8 mouse cellular contexts compared by ENCODE assay signal in the genomic region with DNA sequence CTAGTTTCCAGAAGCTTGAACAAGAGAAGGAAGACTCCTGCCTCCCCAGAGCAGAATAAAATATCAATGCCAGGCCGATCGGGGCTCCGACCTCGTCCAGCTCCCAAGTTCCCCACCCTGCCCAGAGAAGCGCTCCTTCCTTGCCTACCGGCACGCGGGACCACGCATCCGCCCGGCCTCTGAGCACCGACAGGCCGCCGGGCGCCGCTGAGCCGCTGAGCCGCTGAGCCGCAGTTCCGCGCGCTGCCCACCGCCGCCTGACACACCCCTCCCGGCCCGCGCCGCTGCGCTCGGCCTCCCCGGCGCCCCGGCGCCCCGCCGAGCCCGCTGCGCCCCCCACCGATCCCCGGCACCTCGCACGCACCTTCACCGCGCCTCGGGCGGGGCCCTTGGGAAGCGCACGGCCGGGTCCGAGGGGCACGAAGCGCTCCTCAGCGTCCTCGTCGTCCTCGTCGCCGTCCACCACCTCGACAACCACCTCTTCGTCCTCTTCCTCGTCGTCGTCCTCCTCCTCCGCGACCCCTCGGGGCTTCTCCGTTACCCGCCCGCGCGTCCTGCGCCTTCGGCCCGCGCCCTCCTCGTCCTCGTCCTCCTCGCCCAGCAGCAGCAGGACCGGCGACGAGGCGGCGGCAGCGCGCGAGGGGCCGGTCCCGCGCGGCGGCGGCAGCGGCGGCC. TPM values are rescaled to one million over a fixed set of nuclear protein-coding genes. Genes with fewer than 3 reads are reported as not detected.
DNase-seq lines count a peak whose midpoint lies in the region; ATAC-seq and TF ChIP-seq lines count a peak whose summit lies in the region.

No protein-coding gene starts in this region.

- peaks cover 36% of the 10 kb centered on the region for H3K4me1 ChIP-seq in heart, embryonic 10.5 days
- H3K4me1 ChIP-seq in kidney, embryonic 14.5 days (ENCODE audit: control insufficient read depth, insufficient read depth, low read length) = peaks cover 36% of the 10 kb centered on the region
- peaks cover 49% of the 10 kb centered on the region for H3K4me1 ChIP-seq in liver, embryonic 15.5 days (replicated peaks)
- no peaks in the 10 kb centered on the region; the same call in 1 of the 2 replicates for H3K4me1 ChIP-seq in testis, adult 2 months (ENCODE audit: control insufficient read depth, insufficient read depth, low read length)

- no peaks in the 10 kb centered on the region for H3K9me3 ChIP-seq in heart, embryonic 10.5 days
- no peaks in the 10 kb centered on the region for H3K9me3 ChIP-seq in kidney, embryonic 14.5 days (ENCODE audit: control insufficient read depth, low read length)
- H3K9me3 ChIP-seq in liver, embryonic 15.5 days (replicated peaks) = no peaks in the 10 kb centered on the region

- peak overlapping the region; percentile 83 for H3K4me2 ChIP-seq in kidney, embryonic 14.5 days (replicated peaks; ENCODE audit: low read depth, low read length)
- peak overlapping the region; percentile 98 for H3K4me2 ChIP-seq in liver, embryonic 15.5 days

- H3K27me3 ChIP-seq in heart, embryonic 10.5 days (ENCODE audit: insufficient read depth, poor library complexity, severe bottlenecking) = no peaks in the 10 kb centered on the region
- H3K27me3 ChIP-seq in kidney, embryonic 14.5 days (ENCODE audit: control insufficient read depth, insufficient read depth, low read length) = no peaks in the 10 kb centered on the region
- peaks cover 42% of the 10 kb centered on the region for H3K27me3 ChIP-seq in liver, embryonic 15.5 days
- no peaks in the 10 kb centered on the region for H3K27me3 ChIP-seq in testis, adult 2 months (ENCODE audit: control insufficient read depth, insufficient read depth, low read length)

- no peak for TF ChIP-seq CTCF in testis, adult 2 months (IDR thresholded peaks at IDR 0.05; ENCODE audit: control insufficient read depth, insufficient read depth, insufficient replicate concordance, low read depth, low read length)

- peak overlapping the region; percentile 97 for H3K27ac ChIP-seq in heart, embryonic 10.5 days
- peak overlapping the region; percentile 86 for H3K27ac ChIP-seq in kidney, embryonic 14.5 days (ENCODE audit: low read depth, low read length)
- H3K27ac ChIP-seq in liver, embryonic 15.5 days (replicated peaks) = peak overlapping the region; percentile 79
- no peak overlapping the region for H3K27ac ChIP-seq in testis, adult 2 months (ENCODE audit: control insufficient read depth, insufficient read depth, low read depth, low read length)

- peak; percentile 22 for DNase-seq in gastrocnemius, adult 18-20 months (ENCODE audit: low spot score)
- no peak for DNase-seq in gastrocnemius, adult 8-10 months (ENCODE audit: low spot score in 2 of 2)
- DNase-seq in embryo, embryonic 11 days = peak; percentile 72
- DNase-seq in heart, embryonic 10.5 days (ENCODE audit: low spot score) = no peak
- peak; percentile 80 for DNase-seq in neural tube, embryonic 10.5 days (ENCODE audit: extremely low spot score, low spot score)

- ATAC-seq in kidney, embryonic 14.5 days (ENCODE audit: low FRiP score, low TSS enrichment) = peak; percentile 37; the same call in 1 of the 2 replicates
- ATAC-seq in liver, embryonic 15.5 days (ENCODE audit: insufficient read depth) = peak; percentile 38

- 1% methylated on average over 87 of the region's 94 CpGs for WGBS in heart, embryonic 10.5 days
- under 1% methylated on average over 73 of the region's 94 CpGs for WGBS in kidney, embryonic 14.5 days
- under 1% methylated on average over 94 of the region's 94 CpGs for WGBS in liver, embryonic 15.5 days (ENCODE audit: insufficient replicate concordance)

- peak overlapping the region; percentile 92 for H3K9ac ChIP-seq in kidney, embryonic 14.5 days (ENCODE audit: low read depth, low read length)
- peak overlapping the region; percentile 70 for H3K9ac ChIP-seq in liver, embryonic 15.5 days

- H3K36me3 ChIP-seq in heart, embryonic 10.5 days = no peaks in the 10 kb centered on the region
- no peaks in the 10 kb centered on the region; the same call in 1 of the 2 replicates for H3K36me3 ChIP-seq in kidney, embryonic 14.5 days (ENCODE audit: control insufficient read depth, insufficient read depth, low read length)
- H3K36me3 ChIP-seq in liver, embryonic 15.5 days (replicated peaks) = no peaks in the 10 kb centered on the region
- H3K36me3 ChIP-seq in testis, adult 2 months (ENCODE audit: control insufficient read depth, insufficient read depth, low read length) = no peaks in the 10 kb centered on the region

- no peak for TF ChIP-seq POLR2A in testis, adult 2 months (IDR thresholded peaks at IDR 0.05; ENCODE audit: control insufficient read depth, low read depth, low read length)

- peak overlapping the region; percentile 96 for H3K4me3 ChIP-seq in heart, embryonic 10.5 days
- peak overlapping the region; percentile 88 for H3K4me3 ChIP-seq in kidney, embryonic 14.5 days (ENCODE audit: low read length)
- peak overlapping the region; percentile 71 for H3K4me3 ChIP-seq in liver, embryonic 15.5 days (replicated peaks)
- peak overlapping the region; percentile 91 for H3K4me3 ChIP-seq in testis, adult 2 months (ENCODE audit: control insufficient read depth, low read depth, low read length)

RNA-seq across cellular contexts. Expression of a gene that starts 0.8 kb away (rescaled TPM):
- 1 to 10 TPM; 4.7 to 5.6 TPM for total RNA-seq in gastrocnemius, adult 18-20 months (2021)
- total RNA-seq in gastrocnemius, adult 8-10 months (2022) = 1 to 10 TPM; 3.5 to 5.2 (median 4.8) TPM
- polyA plus RNA-seq in heart, embryonic 10.5 days (2016; fragmentation: Nextera tagmentation; extraction: Ambion mirVana) = 6.1 and 7.2 TPM in 2 replicates
- 11.7 and 14.8 TPM in 2 replicates for polyA plus RNA-seq in kidney, embryonic 14.5 days (2014; fragmentation: Nextera tagmentation; extraction: Ambion mirVana)
- 0.81 and 0.89 TPM in 2 replicates for polyA plus RNA-seq in liver, embryonic 15.5 days (2015; fragmentation: Nextera tagmentation; extraction: Ambion mirVana)
- polyA plus RNA-seq in testis, adult 2 months (2012; rRNA removed) = 16.3 and 17.2 TPM in 2 replicates

Comparison
In these comparisons a context has a peak if more than half of its experiments do, and no peak if none do; other contexts are left out.
1. DNase-seq: peak in gastrocnemius, adult 18-20 months (single experiment), embryo, embryonic 11 days (single experiment) and neural tube, embryonic 10.5 days (single experiment); none in gastrocnemius, adult 8-10 months (0 of 2) and heart, embryonic 10.5 days (single experiment).
2. Peak in every context shown above with its lines, with median percentiles within 50 percentile points of each other: H3K4me3 ChIP-seq.